Mouse (Mus musculus) erythroblast, embryonic 14.5 days (primary cell): ENCODE results near the gene Cd36.

Source experiments
- GATA1 ChIP-seq: IDR thresholded peaks from 2 replicates; pipeline ENCODE4 v1.6.1; 2012; ENCODE audit warnings: low read length, inconsistent platforms, mixed read lengths
- TAL1 ChIP-seq: IDR thresholded peaks from 3 replicates; pipeline ENCODE4 v1.6.1; 2012; ENCODE audit warnings: low read length, inconsistent platforms, mixed read lengths

DNA sequence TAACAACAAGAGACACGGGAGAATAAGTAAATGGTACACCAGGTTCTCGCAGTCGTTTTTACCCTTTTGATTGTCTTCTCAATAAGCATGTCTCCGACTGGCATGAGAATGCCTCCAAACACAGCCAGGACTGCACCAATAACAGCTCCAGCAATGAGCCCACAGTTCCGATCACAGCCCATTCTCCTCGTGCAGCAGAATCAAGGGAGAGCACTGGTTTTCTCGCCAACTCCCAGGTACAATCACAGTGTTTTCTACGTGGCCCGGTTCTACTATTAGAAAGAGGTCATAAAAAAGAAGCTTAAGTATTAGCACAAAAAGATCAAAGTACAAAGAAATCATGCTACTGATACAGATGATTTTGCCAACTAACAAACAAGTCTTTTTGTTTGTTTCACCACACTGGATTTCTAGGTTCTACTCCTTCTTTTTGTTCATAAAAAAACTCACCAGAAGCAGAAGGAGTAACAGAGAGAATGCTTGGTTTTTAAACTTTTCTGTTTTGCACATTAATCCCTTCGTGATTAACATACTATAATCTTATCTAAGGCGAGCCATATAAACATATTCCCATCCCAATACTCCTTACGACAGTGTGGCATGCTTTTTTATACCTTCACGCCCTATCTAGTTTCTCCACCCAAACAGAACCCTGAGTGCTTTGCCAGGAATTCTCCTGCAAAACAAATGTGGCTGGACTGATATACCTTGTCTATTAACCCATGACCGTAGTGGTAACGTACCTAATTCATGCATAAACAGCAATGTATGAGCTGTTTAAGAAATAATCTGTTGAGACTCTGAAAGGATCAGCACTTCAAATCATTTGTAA lies 59.7 kb downstream of the Cd36 start:
- TF ChIP-seq TAL1: peak; percentile 57; the same call in 2 of the 3 replicates
- TF ChIP-seq GATA1: peak; percentile 26; the same call in 1 of the 2 replicates
